Mouse (Mus musculus): ENCODE data around the gene Tmem121b. TPM values are rescaled to one million over a fixed set of nuclear protein-coding genes. Genes with fewer than 3 reads are reported as not detected.

The Tmem121b gene
- total and polyA plus RNA-seq, 2 experiments from 2014 or later, result 2.5 to 25.9 TPM

GRCm38 (mm10) chr6:120453103-120453445 lies 40.5 kb downstream of the Tmem121b start:
- no peak for TF ChIP-seq CTCF (IDR thresholded peaks at IDR 0.05; ENCODE audit: low read depth)
- Histone ChIP-seq H3K4me1 (ENCODE audit: insufficient read depth, low read length) (no peaks in the 10 kb centered on the region), H3K4me2 (ENCODE audit: low read depth, low read length) (no peak overlapping the region), H3K36me3 (ENCODE audit: insufficient read depth, low read length) (no peaks in the 10 kb centered on the region), H3K4me3 (ENCODE audit: low read length) (no peak overlapping the region), H3K9me3 (ENCODE audit: low read length) (no peaks in the 10 kb centered on the region), H3K27ac (no peak overlapping the region), H3K27me3 (ENCODE audit: insufficient read depth, low read length) (no peaks in the 10 kb centered on the region), H3K9ac (replicated peaks; ENCODE audit: low read length) (no peak overlapping the region)
- ATAC-seq, result no peak
- DNase-seq (ENCODE audit: low spot score), result no peak
- 82% methylated on average over 5 of the region's 5 CpGs for WGBS

GRCm38 (mm10) chr6:120452384-120453102 lies 41.1 kb downstream of the Tmem121b start:
- TF ChIP-seq CTCF (IDR thresholded peaks at IDR 0.05; ENCODE audit: low read depth), result no peak
- H3K27me3 ChIP-seq (ENCODE audit: insufficient read depth, low read length), result no peaks in the 10 kb centered on the region
- DNase-seq (ENCODE audit: low spot score) (no peak), ATAC-seq (no peak)
- H3K9ac ChIP-seq (replicated peaks; ENCODE audit: low read length), result no peak overlapping the region
- 87% methylated on average over 11 of the region's 11 CpGs for WGBS
- H3K9me3 ChIP-seq (ENCODE audit: low read length), result no peaks in the 10 kb centered on the region
- H3K4me2 ChIP-seq (ENCODE audit: low read depth, low read length), result no peak overlapping the region
- no peak overlapping the region for H3K4me3 ChIP-seq (ENCODE audit: low read length)
- H3K27ac ChIP-seq, result no peak overlapping the region
- H3K36me3 ChIP-seq (ENCODE audit: insufficient read depth, low read length), result no peaks in the 10 kb centered on the region
- H3K4me1 ChIP-seq (ENCODE audit: insufficient read depth, low read length), result no peaks in the 10 kb centered on the region

DNA sequence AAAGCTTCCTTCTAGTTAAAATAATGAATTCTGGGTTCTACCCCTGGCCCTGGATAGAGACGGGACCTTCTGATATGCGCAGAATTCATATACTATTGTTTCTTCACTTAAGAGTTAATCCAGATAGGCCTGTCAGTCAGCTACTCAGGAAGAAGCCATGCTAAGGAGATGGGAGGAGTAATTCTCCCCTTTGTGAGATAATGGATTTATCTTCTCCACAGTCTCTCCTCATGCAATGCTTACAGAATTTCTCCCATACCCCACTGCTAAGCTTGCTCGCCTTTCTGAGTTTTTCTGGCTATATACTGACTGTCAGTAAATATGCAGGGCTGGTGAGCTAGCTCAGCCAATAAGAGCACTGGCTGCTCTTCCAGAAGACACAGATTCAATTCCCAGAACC lies 43.4 kb downstream of the Tmem121b start:
- WGBS, result 85% methylated on average over 3 of the region's 3 CpGs
- Histone ChIP-seq H3K9me3 (ENCODE audit: low read length) (no peaks in the 10 kb centered on the region), H3K9ac (replicated peaks; ENCODE audit: low read length) (no peak overlapping the region)

GRCm38 (mm10) chr6:120443363-120444355 lies 49.9 kb downstream of the Tmem121b start:
- Histone ChIP-seq H3K9ac (replicated peaks; ENCODE audit: low read length) (no peak overlapping the region), H3K9me3 (ENCODE audit: low read length) (no peaks in the 10 kb centered on the region), H3K4me3 (ENCODE audit: low read length) (no peak overlapping the region), H3K27me3 (ENCODE audit: insufficient read depth, low read length) (no peaks in the 10 kb centered on the region), H3K36me3 (ENCODE audit: insufficient read depth, low read length) (peaks cover 12% of the 10 kb centered on the region), H3K27ac (no peak overlapping the region), H3K4me2 (ENCODE audit: low read depth, low read length) (no peak overlapping the region), H3K4me1 (ENCODE audit: insufficient read depth, low read length) (no peaks in the 10 kb centered on the region)
- WGBS, result 68% methylated on average over 14 of the region's 14 CpGs
- ATAC-seq, result no peak
- DNase-seq (ENCODE audit: low spot score), result no peak
- TF ChIP-seq CTCF (IDR thresholded peaks at IDR 0.05; ENCODE audit: low read depth), result no peak

More for the DNA sequence above, 43.4 kb downstream of the Tmem121b start:
- ATAC-seq, result no peak
- Histone ChIP-seq H3K4me2 (ENCODE audit: low read depth, low read length) (no peak overlapping the region), H3K4me3 (ENCODE audit: low read length) (no peak overlapping the region), H3K27me3 (ENCODE audit: insufficient read depth, low read length) (no peaks in the 10 kb centered on the region), H3K4me1 (ENCODE audit: insufficient read depth, low read length) (no peaks in the 10 kb centered on the region), H3K36me3 (ENCODE audit: insufficient read depth, low read length) (no peaks in the 10 kb centered on the region), H3K27ac (no peak overlapping the region)
- no peak for TF ChIP-seq CTCF (IDR thresholded peaks at IDR 0.05; ENCODE audit: low read depth)
- no peak for DNase-seq (ENCODE audit: low spot score)

GRCm38 (mm10) chr6:120442171-120442749 lies 51.3 kb downstream of the Tmem121b start:
- no peak for ATAC-seq
- H3K9me3 ChIP-seq (ENCODE audit: low read length), result no peaks in the 10 kb centered on the region

More at GRCm38 (mm10) chr6:120442171-120442749, 51.3 kb downstream of the Tmem121b start:
- H3K4me2 ChIP-seq (ENCODE audit: low read depth, low read length), result no peak overlapping the region
- H3K27me3 ChIP-seq (ENCODE audit: insufficient read depth, low read length), result no peaks in the 10 kb centered on the region
- DNase-seq (ENCODE audit: low spot score), result no peak
- H3K27ac ChIP-seq, result no peak overlapping the region
- peaks cover 17% of the 10 kb centered on the region for H3K36me3 ChIP-seq (ENCODE audit: insufficient read depth, low read length)
- no peak overlapping the region for H3K4me3 ChIP-seq (ENCODE audit: low read length)
- 66% methylated on average over 4 of the region's 4 CpGs for WGBS
- no peaks in the 10 kb centered on the region for H3K4me1 ChIP-seq (ENCODE audit: insufficient read depth, low read length)
- H3K9ac ChIP-seq (replicated peaks; ENCODE audit: low read length), result no peak overlapping the region
- no peak for TF ChIP-seq CTCF (IDR thresholded peaks at IDR 0.05; ENCODE audit: low read depth)

Other genes with a start within 250 kb of the Tmem121b start
- 0.52 TPM in 1 of 2 replicates, not detected in the other for gene D330020A13Rik, start 199.4 kb downstream of the Tmem121b start, total RNA-seq (2014; rRNA removed)
- not detected in 2 replicates for gene D330020A13Rik, start 199.4 kb downstream of the Tmem121b start, polyA plus RNA-seq (2015; fragmentation: Nextera tagmentation; extraction: Ambion mirVana)
- 1.5 and 2.1 TPM in 2 replicates for gene B4galnt3, start 199.2 kb downstream of the Tmem121b start, total RNA-seq (2014; rRNA removed)
- gene B4galnt3, start 199.2 kb downstream of the Tmem121b start, polyA plus RNA-seq (2015; fragmentation: Nextera tagmentation; extraction: Ambion mirVana), result 0.26 and 0.31 TPM in 2 replicates
- gene Kdm5a, start 129.7 kb downstream of the Tmem121b start, total RNA-seq (2014; rRNA removed), result 18.5 and 23.4 TPM in 2 replicates
- 23.0 and 24.7 TPM in 2 replicates for gene Kdm5a, start 129.7 kb downstream of the Tmem121b start, polyA plus RNA-seq (2015; fragmentation: Nextera tagmentation; extraction: Ambion mirVana)
- 4.7 and 6.9 TPM in 2 replicates for gene Ccdc77, start 129.4 kb downstream of the Tmem121b start, total RNA-seq (2014; rRNA removed)
- 9.7 and 10.2 TPM in 2 replicates for gene Ccdc77, start 129.4 kb downstream of the Tmem121b start, polyA plus RNA-seq (2015; fragmentation: Nextera tagmentation; extraction: Ambion mirVana)
- gene Il17ra, start 30.6 kb downstream of the Tmem121b start, total RNA-seq (2014; rRNA removed), result 7.8 and 10.6 TPM in 2 replicates
- 5.8 and 7.0 TPM in 2 replicates for gene Il17ra, start 30.6 kb downstream of the Tmem121b start, polyA plus RNA-seq (2015; fragmentation: Nextera tagmentation; extraction: Ambion mirVana)
- 38.2 and 38.9 TPM in 2 replicates for gene Hdhd5, start 37.5 kb upstream of the Tmem121b start, total RNA-seq (2014; rRNA removed)
- 19.1 and 19.8 TPM in 2 replicates for gene Hdhd5, start 37.5 kb upstream of the Tmem121b start, polyA plus RNA-seq (2015; fragmentation: Nextera tagmentation; extraction: Ambion mirVana)
- 13.2 and 16.9 TPM in 2 replicates for gene Cecr2, start 172.6 kb upstream of the Tmem121b start, total RNA-seq (2014; rRNA removed)
- 2.9 and 3.4 TPM in 2 replicates for gene Cecr2, start 172.6 kb upstream of the Tmem121b start, polyA plus RNA-seq (2015; fragmentation: Nextera tagmentation; extraction: Ambion mirVana)

Data from hindbrain, postnatal 0 days (tissue).